Mouse (Mus musculus): ENCODE results near the gene Syn3. TPM values are rescaled to one million over a fixed set of nuclear protein-coding genes. Genes with fewer than 3 reads are reported as not detected.

Syn3 gene
- total RNA-seq, 2 experiments from 2014 or later: 0.22 to 0.39 TPM

GRCm38 (mm10) chr10:86294599-86295365 is 203.9 kb downstream of the Syn3 start:
- intact Hi-C loops (cut with DNase I): loop anchor here (5.0 kb wide), 2 partner anchors 92 to 327 kb away; no protein-coding TSS in a partner anchor
- DNase-seq: no peak

DNA sequence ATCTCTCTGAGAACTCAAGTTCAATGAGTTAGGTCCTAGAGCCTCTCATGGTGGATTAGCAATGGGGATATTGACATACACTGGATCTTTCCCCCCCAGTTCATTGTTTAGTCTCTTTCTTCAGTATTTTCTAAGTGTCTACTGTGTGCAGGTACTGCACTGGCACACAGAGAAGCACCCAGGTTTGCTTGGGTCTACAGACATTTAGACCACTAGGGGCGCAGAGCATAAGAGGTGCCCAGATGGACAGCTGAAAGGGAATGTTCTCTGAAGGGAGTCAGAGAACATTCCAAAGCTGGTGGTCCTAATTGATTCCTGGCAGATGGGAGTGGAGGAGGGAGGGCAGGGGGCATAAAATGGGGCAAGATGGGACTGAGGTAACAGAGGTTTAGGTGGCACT is 204.8 kb downstream of the Syn3 start:
- DNase-seq: no peak
- intact Hi-C loops (cut with DNase I): no loop called here

DNA sequence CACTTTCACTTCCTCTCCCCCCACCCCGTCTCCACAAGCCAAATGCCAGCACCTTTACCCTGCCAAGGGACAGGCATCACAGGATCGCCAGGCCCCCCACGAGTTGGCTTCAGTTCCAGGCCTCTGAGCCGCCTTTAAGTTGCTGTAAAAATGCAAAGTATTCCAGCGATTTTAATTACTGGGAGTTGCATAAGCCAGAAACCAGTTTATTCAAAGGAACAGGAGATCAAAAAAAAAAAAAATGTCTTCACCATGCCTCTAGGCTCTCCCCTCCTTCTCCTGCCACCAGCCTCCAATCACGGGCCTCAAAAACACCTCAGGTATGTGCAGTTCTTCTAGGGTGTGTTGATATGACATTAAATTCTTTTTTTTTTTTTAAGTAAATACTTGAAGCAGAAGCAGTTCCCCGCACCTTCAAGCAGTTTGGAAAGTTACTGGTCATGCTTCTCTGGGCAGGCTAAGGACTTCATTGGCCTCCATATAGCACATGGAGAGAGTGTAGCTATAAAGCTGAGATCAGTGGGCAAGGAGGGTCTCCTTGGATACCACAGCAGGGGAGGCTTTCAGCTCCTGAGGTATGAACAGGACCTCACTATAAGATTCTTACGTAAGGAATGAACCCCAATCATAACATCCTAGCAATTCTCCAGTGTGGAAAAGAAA is 208.5 kb downstream of the Syn3 start:
- intact Hi-C loops (cut with DNase I): no loop called here
- DNase-seq: no peak

- intact Hi-C loops (cut with DNase I): no loop called here
- no peak for DNase-seq
Measured at GRCm38 (mm10) chr10:86286508-86286907, 212.2 kb downstream of the Syn3 start.

DNA sequence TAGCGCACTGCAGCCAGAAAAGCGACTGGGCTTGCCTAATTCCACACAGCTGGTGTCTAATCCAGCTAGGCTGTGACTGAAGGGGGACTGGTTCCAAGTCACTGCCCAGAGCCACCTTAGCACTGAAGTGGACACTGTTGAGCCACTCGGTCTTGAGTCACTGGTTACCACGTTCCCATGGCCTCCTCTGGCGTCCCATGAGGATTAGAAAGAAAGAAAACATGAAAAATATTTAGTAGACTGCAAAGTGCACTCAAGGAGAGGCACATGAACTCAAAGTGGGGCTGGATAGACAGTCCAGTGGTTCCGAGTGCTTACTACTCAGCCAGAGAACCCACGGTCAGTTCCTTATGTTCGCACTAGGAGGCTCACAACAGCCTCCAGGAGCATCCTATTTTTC is 217.5 kb downstream of the Syn3 start:
- intact Hi-C loops (cut with DNase I): no loop called here
- no peak for DNase-seq

- no peak for DNase-seq
- intact Hi-C loops (cut with DNase I): no loop called here
Measured at GRCm38 (mm10) chr10:86279579-86280168, 219.0 kb downstream of the Syn3 start.

GRCm38 (mm10) chr10:86278481-86278880 is 220.2 kb downstream of the Syn3 start:
- intact Hi-C loops (cut with DNase I): no loop called here
- no peak for DNase-seq

GRCm38 (mm10) chr10:86277327-86277726 is 221.4 kb downstream of the Syn3 start:
- DNase-seq: no peak
- intact Hi-C loops (cut with DNase I): no loop called here

DNA sequence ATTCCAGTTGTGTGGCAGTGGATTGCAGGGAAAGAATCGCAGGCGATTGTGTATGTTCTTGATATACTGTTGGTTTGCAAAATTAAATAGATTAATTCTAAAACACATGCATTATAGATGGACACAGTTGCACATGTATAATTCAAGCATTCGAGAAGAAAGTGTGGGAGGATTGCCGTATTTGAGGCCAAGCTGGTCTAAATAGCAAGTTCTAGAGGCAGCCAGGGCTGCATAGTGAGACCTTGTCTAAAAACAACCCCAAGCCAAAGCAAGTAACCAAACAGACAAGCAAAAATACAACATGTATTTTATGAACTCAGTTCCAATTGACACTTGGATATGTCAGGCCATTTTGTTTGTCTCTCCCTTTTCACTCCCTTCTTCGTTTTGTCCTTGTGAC is 223.1 kb downstream of the Syn3 start:
- intact Hi-C loops (cut with DNase I): loop anchor here (2.0 kb wide), 1 partner anchor 21 kb away; no protein-coding TSS in a partner anchor

GRCm38 (mm10) chr10:86273410-86274191 is 225.1 kb downstream of the Syn3 start:
- intact Hi-C loops (cut with DNase I): loop anchor here (2.0 to 5.0 kb wide), 3 partner anchors 23 to 136 kb away; no protein-coding TSS in a partner anchor
- peak; percentile 76 to 77 for DNase-seq

More for the DNA sequence above, 223.1 kb downstream of the Syn3 start:
- DNase-seq: no peak

GRCm38 (mm10) chr10:86272826-86273225 is 225.9 kb downstream of the Syn3 start:
- intact Hi-C loops (cut with DNase I): loop anchor here (5.0 kb wide), 2 partner anchors 91 to 136 kb away; no protein-coding TSS in a partner anchor
- DNase-seq: no peak

DNA sequence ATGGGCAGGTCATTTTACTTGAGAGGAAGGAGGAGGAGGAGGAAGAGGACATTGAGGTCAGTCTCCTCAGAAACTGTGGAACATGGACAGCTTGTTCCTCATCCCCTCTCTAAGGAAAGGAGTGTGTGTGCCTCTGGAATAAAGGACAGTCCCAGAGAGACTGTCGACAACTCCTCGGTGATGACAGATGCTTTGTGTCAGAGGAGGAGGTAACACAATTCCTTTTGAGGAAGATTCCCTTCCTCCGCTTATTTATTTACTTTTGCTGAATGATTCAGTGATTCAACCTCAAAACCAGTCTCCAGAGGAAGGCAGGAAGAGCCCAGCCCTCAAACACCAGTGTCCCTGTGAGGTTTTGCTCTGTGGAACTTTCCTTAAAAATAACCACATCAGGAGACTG is 228.4 kb downstream of the Syn3 start:
- DNase-seq: no peak
- intact Hi-C loops (cut with DNase I): loop anchor here (5.0 kb wide), 2 partner anchors 88 to 133 kb away; no protein-coding TSS in a partner anchor

DNA sequence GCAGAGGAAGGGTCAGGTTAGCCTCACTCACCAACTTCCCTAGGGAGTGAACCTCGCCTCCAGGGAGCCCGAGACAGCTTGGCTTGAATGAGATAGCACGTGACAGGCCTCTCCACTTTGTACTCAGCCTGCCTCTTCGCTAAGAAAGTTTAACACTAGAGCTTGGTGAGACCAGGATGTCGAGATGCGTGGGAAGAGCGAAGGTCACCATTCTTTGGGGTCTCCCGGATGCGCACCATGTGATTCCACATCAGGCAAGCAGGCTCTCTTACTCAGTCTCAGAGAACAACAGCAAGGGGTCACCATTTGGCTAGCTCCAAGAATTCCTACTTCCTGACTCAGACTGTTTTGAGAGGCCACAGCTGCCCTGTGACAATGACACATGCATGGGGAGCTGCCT is 234.1 kb downstream of the Syn3 start:
- intact Hi-C loops (cut with DNase I): no loop called here
- peak; percentile 22 to 29 for DNase-seq

DNA sequence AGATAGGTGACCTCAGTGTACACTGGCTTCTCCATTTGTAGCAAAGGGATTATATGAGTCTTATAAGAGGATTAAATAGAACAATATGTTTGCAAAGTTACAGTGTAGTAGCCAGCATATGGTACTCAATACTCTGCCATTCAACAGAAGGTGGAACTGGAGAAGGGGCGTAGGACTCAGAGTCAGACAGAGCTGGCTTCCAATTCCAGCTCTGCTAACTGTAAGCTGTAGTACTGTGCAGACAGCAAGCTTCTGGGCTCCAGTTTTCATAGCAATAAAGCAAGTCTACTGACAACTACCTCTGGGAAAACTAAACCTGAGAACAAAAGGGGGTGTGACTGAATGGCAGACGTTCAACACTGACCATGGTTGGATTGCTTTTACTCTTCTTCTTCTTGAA is 237.0 kb downstream of the Syn3 start:
- intact Hi-C loops (cut with DNase I): no loop called here

GRCm38 (mm10) chr10:86258992-86259391 is 239.7 kb downstream of the Syn3 start:
- no peak for DNase-seq
- intact Hi-C loops (cut with DNase I): no loop called here

More for the DNA sequence above, 237.0 kb downstream of the Syn3 start:
- DNase-seq: no peak

GRCm38 (mm10) chr10:86258046-86258445 is 240.7 kb downstream of the Syn3 start:
- no peak for DNase-seq
- intact Hi-C loops (cut with DNase I): no loop called here

- intact Hi-C loops (cut with DNase I): no loop called here
Measured at GRCm38 (mm10) chr10:86257045-86257444, 241.7 kb downstream of the Syn3 start.

DNA sequence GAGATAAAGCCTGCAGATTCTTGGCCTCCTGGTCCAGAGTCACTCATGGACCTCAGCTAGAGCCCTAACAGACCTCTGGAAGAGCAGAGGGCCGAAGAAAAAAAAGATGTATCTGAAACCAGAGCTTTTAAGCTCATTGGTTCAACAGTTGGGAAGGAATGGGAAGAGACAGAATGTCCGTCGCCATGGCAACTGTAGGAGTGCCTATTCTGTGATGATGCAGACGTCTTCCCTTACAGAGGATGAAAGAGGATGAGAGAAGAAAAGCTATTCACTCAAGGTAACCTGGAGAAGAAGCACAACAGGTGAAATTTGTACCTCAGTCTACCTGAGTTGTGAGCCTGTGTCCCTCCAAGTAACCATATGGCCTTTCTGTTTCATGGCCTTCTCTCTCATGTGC is 242.5 kb downstream of the Syn3 start:
- intact Hi-C loops (cut with DNase I): no loop called here
- DNase-seq: no peak

More at GRCm38 (mm10) chr10:86257045-86257444, 241.7 kb downstream of the Syn3 start:
- DNase-seq: no peak

- intact Hi-C loops (cut with DNase I): no loop called here
Measured at GRCm38 (mm10) chr10:86250149-86250922, 248.4 kb downstream of the Syn3 start.

DNA sequence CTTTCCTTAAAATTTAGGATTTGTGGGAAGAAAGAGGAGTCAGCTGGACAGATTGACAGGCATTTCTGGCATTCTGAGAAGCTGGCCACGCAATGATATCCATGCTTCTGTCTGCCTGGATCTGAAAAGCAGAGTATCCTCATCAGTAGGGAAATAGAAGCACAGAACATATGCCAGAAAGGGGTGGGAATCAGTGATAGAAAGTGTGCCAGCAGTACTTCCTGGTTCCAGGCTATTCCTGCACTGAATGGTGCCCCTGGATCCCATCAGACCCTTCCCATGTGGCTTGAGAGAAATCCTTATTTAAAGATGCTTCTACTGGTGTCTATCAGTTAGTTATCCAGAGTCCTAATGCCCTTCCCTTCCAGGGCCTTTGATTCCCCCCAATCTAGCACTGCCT is 249.4 kb downstream of the Syn3 start:
- intact Hi-C loops (cut with DNase I): no loop called here

More at GRCm38 (mm10) chr10:86250149-86250922, 248.4 kb downstream of the Syn3 start:
- DNase-seq: no peak

More for the DNA sequence above, 249.4 kb downstream of the Syn3 start:
- no peak for DNase-seq

Measured in heart, postnatal 36 days (tissue).